Mouse (Mus musculus): Measurements from ENCODE around the gene Ncoa5.

Ncoa5 gene

DNA sequence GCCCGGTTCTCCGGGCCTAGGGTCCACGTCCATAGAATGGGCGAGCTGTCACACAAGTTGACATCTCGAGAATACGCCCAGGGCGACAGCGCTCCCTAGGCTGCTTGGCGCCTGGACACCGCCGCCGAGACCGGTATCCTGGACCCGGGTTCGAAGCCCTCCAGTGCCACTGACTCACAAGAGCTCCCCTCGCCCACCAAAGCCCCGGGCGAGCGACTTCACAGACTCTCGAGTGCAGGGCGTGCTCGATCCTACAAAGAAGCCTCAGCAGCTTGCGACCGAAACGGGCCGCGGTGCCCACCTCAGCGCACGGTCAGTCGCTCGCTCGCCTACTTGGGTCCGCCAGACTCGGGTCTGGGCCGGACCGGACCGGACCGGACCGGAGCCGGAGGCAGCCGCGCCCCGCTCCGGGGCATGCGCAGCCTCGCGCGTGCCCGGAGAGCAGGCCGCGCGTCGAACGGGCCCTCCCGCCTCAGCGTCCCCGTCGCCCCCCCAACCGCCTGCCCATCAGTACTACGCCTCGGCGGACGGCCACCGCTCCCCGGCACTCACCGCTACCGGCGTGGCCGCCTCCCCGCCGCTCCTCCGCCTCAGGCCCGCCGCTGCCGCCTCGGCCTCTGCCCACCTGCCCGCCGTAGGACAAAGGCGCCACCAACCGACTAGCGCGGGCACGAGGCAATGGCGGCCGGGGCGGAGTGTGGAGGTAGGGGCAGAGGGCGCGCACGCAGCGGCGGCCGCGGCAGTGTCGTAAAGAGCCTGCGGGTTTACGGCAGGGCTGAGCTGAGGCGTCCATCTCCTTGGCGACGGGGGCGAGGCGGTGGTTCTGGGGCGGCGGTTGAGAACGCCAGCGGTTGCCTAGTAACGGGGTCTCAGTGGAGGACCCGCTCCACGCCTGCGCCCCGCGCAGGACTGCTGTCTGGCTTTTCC is at the start of gene Ncoa5:
Ncoa5 (minus strand) TSS at position 737 of the 927 bp plus-strand sequence.
- peak; percentile 99 for DNase-seq

DNA sequence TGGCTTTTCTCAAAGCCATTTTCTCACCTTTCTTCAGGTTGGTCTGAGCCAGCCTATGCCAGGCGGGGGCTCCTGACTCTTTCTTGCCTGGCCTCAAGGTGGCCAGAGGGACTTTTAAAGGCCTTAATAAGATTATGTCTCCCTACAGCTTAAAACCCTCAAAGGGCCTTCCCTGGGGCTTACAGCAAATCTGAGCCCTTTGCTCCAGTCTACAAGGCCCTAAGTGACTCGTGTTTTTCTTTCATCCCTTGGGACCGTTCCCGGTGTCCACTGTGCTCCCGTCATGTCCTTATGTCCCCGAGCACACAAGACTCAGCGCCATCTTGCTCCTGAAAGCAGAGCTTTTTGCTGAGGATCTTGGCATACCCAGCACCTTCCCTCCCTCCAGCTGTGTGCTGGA is 46.6 kb upstream of the Ncoa5 start:
- DNase-seq, result no peak

DNA sequence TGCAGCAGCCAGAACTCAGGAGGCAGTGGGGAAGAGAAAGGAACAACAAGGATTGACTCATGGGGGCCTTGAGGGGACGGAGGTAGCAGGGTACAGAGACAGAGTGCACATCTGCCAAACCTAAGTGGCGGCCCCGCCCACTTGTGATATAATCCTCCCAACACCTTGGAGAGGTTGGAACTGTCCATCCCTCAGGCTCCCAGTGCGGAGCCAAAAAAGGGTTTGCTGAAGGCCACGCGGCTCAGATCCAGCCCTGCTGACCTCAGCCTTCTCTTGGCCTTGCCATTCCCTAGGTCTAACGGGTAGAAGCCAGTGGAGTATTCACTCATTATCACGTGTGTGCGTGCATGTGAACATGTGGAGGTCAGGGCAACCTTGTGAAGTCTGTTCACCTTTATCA is 46.0 kb upstream of the Ncoa5 start:
- DNase-seq, result no peak

DNA sequence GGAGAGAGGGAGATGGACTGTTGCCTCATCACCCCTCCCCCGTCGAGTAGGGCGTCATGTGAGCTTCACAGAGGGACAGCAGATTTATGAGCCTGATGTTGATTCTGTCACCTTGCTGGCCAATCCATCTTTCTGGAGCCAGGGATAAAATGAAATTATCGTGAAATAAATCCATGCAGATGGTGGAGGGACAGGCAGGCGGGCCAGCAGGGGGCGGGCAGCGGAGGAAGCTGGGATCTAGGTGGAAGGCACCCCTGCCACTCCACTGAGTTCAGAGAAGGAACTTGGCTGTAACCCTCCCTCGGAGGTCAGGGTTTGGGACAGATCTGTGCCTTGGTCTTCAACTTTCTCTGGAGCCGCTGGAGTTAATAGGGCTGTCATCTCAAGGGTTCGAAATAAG is 43.9 kb upstream of the Ncoa5 start:
- DNase-seq, result peak; percentile 39

DNA sequence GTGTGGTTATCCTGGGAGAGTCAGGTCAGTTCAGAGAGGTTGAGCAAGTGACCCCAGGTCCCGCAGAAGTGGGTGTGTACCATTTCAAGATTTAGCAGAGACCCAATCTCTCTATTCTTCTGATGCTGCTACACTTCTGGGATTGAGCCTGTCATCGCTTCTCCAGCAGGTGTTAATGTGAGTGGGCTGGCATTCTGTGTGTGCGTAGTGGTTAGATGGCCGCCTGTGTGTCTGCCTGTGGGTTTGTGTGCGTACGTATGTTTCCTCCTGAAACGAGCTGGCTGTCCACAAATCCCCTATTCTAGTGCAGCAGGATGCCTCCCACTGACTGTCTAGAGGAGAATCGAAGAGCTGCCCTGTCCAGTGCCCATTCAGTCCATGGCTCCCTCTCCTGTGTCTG is 43.4 kb upstream of the Ncoa5 start:
- no peak for DNase-seq

DNA sequence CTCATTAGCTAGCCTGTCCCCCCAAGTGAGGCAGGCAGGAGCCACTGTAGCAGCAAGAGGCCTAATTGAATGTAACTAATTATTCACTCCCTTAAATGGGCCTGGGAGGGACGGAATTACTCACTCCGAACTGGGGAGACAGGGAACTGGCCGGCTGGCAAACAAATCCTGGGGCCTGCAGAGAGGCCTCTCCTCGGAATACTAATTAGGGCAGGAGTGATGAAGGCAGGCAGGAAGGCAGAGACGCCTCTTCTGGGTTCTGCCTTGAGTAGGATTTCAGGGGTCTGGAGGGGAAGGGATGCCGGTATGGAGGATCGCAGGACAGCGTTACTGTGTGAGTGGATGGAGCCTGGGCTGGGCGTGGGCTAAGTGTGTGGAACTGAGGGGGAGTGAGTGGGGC is 42.4 kb upstream of the Ncoa5 start:
- DNase-seq, result no peak

DNA sequence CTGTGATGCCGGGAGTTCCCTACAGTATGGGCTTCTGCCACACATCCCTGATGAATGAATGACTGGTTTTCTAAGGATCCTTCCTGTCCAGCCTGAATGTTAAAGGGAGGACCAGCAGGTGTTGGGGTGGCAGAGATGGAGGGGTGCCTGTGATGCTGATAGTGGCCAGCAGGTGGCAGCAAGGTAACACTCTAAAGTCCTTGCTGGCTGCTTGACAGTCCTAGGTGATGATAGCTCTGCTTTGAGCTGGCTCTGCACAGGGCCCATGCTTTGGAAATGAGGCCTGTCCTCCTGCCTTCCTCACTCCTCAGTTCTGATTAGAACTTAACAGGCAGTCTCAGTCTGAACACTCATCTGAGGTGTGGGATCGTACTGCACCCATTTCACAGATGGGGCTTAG is 40.3 kb upstream of the Ncoa5 start:
- DNase-seq, result peak; percentile 86

DNA sequence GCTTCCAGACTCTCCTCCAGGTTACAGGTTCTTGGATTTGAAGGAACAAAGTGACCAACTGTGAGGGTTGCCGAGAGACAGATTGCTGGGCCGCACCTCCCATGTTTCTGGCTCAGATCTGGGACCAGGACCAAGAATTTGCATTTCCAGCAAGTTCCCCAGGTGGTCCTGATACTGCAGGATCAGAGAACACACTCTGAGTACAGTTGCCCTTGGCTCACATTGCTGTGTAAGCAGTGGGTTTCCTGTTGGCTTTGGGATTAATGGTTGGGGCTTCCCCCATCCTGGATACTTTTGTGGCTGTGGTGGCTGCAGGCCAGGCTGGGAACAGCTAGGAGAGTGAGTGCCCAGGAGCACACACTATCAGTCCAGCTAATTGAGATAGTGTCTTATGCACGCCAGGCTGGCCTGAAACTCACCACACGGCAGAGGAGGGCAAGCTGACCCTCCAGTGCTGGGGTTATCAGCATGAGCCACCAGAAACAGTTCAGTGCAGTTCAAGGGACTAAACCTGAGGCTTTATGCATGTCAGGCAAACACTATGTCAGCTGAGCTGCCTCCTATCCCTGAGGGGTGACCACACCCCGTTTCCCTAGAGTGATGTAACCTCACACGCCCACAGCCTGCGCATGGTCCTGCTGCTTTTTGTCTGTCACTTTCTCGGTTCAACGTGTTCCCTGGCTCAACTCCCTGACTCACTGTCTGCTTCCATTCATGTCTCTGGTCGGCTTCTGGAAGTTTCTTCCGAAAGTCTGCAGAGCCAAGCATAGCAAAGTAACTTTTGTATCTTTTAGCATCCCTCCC is 39.6 kb upstream of the Ncoa5 start:
- no peak for DNase-seq

DNA sequence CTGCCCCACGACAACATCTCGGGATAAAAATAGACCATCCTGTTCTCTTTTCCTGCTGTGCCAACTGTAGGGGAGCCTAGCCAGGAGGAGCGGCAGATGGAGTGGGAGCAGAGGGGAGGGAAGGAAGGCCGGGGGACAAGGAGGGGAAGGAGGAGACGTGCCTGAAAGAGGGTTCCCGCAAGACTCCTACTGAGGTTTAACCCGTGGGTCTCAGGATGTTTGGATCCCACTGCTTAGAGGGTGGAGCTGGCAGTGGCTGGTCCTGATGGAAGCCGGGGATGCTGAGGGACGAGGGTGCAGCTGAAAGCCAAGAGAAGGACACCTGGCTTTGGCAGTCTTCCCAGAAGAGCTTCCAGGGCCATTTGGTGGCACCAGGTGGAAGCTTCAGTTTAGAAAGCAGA is 38.7 kb upstream of the Ncoa5 start:
- no peak for DNase-seq

DNA sequence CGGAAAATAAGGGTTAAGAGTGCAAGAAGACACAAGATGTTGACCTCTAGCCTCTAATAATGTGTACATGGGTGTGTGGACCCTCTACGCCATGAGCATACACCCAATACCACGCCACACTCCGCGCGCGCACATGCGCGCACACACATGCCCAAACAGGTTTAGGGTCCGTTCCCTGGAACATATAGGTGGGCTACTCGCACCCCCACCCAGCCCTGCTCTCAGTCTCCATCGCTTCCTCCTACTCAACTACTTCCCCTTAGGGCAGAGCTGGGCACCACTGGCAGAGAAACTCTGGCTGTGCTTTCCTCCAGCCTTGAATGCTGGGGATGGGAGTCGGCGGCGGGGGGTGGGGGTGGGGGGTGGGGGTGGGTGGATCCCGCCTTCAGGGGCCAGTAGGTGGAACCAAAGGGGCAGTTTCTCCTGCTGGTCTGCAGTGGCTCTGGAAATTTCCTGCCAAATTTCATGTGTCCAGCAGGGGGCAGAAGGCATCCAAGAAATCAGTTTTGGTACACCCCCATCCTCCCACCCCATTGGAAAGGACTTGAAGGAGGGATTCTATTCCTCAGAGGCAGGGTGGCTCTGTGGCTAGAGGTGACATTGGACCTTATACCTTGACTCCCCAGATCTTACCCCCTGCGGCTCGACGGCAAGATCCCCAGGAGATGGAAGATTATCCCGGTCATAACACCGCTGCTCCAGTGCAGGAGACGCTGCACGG is 35.6 kb upstream of the Ncoa5 start:
- DNase-seq, result peak; percentile 67

DNA sequence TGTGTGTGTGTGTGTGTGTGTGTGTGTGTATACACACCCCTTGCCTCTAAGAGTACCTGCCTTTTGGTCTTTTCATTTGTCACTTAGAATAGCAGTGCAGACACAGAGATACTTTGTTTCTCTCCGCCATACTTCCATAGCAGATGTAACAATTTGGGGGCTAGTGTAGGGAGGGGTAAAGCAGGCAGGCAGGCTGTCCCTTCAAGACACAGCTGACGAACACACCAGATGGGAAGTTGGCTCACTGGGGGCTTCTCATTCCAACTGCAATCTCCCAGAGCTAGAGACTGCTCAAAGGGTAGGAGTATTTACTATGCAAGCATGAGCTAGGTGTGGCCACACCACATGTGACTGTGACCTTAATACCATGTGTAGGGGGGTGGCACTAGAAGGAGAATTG is 34.1 kb upstream of the Ncoa5 start:
- no peak for DNase-seq

DNA sequence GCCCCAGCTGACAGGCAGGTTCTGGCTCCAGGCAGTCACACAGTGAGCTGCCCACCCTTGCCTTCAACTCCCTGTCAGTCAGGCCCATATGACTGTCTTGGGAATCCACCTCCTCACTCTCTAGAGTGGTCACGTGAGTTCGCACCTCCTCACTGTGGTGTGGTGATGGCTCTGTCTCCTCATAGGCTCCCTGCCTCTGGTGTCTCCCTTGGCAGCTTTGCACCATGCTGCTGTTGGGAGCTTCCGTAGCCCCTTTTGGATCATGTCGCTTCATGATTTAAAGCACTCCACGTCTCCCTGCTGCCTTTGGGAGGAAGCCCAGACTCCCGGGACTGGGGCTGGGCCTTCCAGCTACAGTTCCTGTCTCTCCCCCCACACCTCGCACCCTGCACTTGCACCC is 29.8 kb upstream of the Ncoa5 start:
- DNase-seq, result peak; percentile 56

DNA sequence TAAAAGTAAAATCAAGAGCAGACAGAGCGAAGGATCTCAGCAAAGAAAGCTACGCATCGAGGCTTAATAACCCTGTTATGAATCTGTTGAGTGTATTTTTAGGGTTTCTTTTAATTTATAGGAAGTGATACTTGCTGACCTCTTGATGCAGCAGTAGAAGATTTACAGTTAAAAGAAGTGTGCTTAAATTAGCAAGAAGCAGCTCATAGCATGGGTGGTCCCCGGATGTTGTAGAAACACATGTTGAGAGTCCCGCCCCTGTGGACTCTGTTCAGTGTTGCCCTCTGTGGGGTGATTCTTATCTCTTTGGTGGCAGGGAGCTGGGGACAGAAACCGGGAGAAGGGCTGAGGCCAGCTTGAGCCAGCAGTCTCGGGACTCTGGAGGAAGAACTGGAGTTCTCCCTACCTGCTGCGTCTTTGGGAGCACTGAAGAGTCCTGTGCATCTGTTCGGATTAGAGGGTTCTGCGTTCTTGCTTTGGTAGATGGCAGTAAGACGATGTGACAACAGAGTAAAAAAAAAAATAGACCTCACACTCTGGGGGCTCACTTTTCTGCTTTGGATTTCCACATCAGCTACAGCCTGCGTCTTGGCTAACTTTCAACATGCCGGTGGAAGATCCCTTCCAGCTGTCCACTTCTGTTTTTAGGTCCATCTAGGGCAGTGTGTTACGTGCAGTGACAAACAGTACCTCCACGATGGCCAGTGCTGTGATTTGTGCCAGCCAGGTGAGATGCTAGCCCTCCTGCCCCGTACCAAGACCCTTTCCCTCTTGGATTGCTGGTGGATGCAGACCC is 27.2 kb upstream of the Ncoa5 start:
- DNase-seq, result no peak

DNA sequence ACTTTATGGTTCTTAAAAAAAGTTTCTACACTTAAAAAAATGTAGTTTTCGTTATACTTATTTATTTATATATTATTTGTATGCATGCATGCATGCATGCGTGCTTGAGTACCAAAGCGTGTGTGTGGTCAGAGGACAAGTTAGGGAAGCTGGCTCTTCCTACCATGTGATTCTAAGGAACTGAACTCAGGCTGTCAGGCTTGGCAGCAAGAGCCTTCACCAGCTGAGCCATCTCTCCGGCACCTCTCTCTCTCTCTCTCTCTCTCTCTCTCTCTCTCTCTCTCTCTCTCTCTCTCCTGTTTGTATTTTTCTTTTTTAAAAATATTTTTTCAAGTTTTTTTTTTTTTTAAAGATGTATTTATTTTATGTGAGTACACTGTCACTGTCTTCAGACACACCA is 25.3 kb upstream of the Ncoa5 start:
- no peak for DNase-seq

DNA sequence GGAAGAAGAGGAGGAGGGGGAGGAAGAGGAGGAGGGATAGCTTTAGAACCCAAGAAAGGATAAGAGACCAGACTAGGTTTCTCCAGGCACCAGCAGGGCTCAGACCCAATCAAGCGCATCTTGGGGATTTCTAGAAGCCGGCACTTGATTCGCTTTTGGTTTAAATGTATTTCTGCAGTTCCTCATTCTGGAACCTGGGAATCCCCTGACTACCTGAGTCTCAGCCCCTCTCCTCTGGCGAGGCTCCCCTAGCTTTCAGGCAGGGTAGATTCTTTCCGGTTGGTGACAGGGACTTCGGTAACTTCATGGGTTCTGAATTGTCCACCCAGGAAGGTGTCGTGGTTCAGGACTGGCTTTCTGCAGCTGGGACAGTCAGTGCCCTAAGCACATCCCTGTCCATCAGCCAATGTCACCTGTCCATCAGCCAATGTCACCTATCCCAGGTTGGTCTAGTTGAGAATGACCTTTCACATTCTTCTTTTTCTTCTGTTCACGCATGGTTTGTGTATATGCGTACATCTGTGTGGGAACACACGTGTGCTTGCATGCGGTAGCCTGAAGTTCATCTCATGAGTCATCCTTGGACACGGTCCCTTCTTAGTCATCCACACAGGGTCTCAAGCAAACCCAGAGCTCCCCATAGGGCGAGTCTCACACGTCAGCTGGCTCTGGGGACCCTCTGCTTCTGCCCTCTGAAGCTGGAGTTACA is 21.9 kb upstream of the Ncoa5 start:
- DNase-seq, result no peak

DNA sequence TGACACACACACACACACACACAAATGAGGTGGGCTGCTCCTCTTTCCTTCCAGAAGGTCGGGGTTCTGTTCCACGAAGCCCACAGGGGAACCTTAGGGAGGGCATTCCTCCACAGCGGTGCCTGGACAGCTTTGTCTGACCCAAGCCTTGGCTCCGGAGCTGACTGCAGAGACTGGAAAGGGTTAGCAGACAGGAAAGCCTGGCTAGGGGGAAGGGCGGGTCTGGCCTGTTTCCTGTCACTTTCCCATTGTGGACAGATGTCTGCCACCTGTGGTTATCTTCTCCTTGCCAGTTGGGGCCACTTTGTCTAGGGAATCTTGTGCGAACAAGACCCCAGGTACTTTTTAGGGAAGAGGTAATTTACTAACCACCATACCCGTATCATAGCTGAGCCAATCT is 21.2 kb upstream of the Ncoa5 start:
- DNase-seq, result no peak

DNA sequence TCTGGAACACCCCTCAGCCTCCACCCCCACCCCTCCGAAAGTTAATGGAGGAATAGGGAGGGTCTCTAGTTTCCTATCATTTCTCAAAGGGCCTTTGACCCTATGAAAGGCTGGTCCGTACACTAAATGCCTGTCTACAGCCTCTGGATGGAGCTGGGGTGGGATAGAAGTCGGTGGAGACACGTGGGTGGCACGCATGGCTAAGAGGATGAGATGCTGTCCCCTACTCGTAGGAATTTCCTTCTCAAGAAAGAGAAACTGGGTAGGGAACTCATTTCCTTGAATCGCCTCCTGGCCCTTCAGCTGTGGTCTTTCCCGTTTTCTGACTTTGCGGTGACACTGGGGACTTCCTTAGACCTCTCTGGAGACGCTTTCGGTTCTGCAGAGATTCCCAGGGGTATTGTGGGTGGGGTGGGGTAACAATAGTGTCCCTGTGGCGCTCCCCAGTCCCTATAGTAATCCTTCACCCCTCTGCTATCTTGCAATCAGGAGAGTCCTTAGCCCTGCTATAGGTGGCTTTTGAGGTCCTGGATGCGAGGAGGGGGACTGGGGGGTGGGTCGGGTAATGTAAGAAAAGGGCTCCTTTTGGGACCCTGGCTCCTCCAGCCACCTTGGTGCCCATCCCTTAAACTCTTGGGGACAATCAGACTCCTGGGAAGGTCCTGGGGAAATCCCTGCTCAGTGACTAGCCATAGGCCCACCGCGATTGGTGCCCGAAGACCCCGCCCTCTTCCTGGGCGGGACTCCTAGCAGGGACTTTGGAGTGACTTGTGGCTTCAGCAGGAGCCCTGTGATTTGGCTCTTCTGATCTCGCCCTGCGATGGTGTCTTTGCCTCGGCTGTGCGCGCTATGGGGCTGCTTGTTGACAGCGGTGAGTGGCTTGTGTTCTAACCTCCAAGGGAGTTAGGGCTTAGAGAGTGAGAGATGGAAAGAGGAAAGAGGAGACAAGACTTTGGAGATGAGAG is 20.5 kb upstream of the Ncoa5 start, which contains the start of gene Cd40:
Cd40 (plus strand) TSS at position 740 of the 965 bp plus-strand sequence.
- DNase-seq, result no peak

DNA sequence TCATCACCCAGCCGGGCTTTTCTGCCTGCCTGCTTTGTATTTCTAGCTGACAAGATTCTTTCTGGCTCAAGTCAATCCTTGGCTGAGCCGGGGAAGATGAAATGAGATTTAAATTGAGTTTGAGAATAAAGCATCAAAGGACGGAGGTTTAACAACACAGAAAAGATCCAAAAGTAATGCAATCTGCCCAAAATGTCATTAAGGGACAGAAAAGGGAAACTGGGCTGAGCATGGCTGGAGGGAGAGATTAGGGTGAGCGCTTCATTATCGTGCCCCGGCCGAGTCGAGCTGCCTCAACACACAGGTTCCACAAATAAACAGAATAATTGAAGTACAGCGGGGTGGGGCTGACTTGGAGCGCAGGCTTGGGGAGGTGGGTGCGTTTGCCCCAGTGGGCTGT is 16.9 kb upstream of the Ncoa5 start:
- DNase-seq, result no peak

DNA sequence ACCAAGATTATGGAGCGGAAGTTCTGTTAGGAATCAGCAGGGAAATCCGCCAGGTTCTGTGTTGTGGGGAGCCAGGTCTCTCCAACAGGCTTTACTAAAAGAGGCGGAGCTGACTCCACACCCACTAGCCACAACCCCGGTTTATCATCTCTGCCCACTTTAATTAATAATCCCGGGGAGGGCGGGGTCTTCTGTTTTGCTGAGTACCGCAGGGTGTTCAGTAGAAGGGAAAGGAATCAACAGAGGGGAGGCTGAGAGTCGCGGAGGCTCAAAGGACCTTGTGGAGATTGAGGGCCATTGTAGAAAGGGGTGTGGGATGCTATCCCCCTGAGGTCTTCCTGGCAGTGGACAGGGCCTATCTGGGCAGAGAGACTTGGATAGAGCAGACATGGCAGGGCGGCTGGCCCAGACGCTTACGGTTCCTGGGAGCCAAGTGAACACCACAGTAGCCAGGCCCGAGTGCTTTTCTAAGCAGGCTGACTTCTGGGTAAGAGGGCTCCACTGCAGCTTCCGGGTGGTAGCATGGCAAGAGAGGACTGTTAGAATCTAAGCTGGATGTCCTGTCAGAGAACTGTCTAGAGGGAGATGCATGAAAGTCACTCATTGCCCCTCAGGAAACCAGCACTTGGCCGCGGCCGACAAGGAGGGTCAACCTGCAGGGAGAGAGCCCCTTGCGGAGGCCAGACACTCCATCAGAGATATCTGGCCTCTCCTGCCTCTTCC is 16.3 kb upstream of the Ncoa5 start:
- no peak for DNase-seq

DNA sequence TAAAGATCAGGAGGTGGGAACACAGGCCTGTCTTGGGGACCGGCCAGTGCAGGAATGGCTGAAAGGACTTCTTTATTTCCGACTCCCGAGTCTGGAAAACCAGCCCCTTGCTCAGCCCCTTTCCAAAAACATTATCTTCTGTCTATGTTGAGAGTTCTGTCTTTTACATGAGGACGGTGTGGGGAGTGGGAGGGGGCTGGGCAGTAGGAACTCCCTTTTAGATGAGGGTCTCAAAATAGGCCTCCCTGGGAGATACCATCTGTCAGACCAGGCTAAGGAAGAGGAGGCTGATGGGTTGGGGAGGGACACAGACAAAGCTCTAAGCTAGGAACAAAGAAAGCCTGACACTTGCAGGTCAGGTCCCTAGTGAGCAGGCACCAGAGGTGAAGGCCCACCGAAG is 14.4 kb upstream of the Ncoa5 start:
- DNase-seq, result no peak
